Mouse (Mus musculus) T-cell, adult 2 months (primary cell): ENCODE data around the gene Tprn.

ENCODE experiments used
- DNase-seq: peaks from one replicate; pipeline ENCODE4 v3.0.0; 2022; ENCODE audit warnings: low spot score

Gene Tprn

GRCm38 (mm10) chr2:25262291-25262767 is at the start of gene Tprn:
TSS of gene Tprn (plus strand) at chr2:25262618.
- DNase-seq: peak; percentile 93

DNA sequence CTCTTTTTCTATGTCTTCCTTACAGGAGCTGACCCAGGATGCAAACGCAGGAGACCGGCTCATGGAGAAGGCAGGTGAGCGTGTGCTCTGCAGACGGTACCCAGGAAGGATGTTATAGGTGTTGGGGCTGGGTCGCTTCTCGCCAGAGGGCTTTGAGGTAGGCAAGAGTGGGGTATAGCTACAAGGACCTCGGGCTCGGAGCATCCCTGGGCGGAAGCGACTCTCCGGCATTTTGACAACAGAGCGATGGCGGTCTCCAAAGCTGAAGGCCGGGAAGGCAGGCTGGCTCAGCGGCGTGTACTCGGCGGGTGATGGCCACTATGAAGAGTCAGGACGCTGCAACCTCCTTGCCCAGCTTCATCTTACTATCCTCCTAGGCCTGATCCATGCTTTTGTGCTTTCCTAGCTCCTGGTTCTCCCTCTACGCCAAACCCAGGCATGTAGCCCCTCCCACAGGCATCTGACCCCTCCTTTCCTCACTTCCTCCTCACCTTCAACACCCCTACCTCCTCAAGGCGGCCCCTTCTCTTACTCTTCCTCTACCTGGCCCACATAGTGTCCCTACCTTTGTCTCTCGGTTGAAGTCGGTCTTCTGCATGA is 49.1 kb upstream of the Tprn start:
- no peak for DNase-seq

GRCm38 (mm10) chr2:25214444-25214843 is 48.0 kb upstream of the Tprn start, which contains the start of gene Stpg3:
TSS of gene Stpg3 (minus strand) at chr2:25214637.
- DNase-seq: no peak

DNA sequence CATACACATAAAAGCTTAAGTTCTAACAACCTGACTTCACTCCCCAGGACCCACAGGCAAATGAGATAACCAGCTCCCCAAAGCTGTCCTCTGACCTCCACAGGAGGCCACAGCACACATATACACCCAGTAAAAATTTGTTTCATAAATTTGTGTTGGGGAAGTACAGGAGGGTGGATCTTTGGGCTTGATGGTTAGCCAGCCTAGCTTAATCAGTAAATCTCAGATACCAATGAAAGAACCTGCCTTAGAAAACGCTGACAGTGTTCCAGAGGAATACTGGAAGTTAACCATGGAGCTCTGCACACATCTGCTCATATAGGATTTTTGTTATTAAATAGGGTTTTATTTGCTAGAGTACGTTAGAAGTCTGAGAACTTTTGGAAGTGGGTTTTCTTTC is 44.8 kb upstream of the Tprn start:
- DNase-seq: no peak

DNA sequence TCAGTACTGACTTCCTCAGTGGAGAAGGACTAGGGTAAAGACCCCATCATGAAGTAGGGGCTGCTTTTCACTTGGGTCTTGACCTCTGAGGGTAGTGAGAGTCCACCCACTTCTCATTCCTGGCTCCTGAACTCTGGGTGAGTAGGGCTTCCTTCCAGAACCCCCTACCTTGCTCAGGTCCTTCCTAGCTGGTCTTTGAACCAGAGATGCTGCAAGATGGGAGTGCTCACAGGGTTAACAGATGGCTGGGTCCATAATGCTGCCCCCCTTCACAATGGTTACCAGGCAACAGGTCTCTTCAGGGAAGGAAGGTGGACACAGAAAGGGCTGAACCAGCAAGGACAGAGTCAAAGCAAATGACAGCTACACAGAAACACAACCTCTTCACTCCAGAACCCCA is 44.0 kb upstream of the Tprn start, which contains the start of gene Fam166a:
TSS of gene Fam166a (plus strand) at position 301 of the 400 bp plus-strand sequence.
- DNase-seq: no peak

GRCm38 (mm10) chr2:25221331-25221772 is 41.1 kb upstream of the Tprn start:
- no peak for DNase-seq

- DNase-seq: no peak
Observed at GRCm38 (mm10) chr2:25223681-25224491, 38.5 kb upstream of the Tprn start.

- no peak for DNase-seq
Observed at GRCm38 (mm10) chr2:25224492-25224765, 38.0 kb upstream of the Tprn start, which contains the start of gene Tubb4b. TSS of gene Tubb4b (minus strand) at chr2:25224702.

- peak; percentile 99 for DNase-seq
Observed at GRCm38 (mm10) chr2:25224766-25225752, 37.4 kb upstream of the Tprn start.

DNA sequence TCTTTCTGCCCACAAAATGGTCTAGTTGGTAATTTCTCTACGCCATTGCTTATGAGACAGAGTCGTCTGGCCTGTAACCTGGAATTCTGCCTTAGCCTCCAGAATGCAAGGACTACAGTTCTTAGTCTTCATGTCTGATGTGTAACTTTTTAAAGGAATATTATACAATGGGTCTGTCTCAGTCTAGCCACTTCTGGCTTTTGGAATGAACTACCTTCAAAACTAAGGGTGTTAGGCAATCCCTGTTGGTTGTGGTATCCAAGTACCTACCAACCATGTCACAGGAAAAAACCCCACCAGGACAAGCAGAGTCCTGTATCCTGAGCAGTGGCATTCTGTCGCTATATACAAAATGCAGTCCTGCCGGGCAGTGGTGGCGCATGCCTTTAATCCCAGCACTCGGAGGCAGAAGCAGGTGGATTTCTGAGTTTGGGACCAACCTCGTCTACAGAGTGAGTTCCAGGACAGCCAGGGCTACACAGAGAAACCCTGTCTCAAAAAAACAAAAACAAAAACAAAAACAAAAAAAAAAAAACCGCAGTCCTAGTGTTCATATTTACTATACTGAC is 36.5 kb upstream of the Tprn start:
- no peak for DNase-seq

- no peak for DNase-seq
Observed at GRCm38 (mm10) chr2:25226864-25227263, 35.6 kb upstream of the Tprn start.

GRCm38 (mm10) chr2:25227406-25227805 is 35.0 kb upstream of the Tprn start:
- no peak for DNase-seq

DNA sequence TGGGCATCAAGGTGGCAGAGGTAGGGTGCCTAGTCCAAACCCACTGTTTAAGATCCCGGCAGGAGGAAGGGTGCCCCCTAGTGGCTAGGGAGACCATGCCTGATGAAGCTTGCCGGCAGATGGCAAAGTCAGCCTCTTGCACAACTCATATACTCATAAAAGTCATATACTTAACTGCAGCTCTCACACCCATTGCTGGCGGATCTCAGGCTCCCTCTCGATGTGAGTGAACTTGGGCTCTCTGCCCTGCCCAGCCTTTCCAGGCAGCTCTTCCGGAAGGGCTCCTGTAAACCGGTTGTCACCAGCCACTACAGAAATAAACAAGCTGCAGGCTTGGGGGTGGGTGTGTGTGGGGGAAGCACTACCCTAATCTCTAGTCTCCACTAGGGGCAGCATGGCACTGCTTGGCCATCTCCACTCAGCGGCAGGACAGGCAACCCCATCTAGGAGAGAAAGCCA is 34.0 kb upstream of the Tprn start:
- peak; percentile 89 for DNase-seq

- DNase-seq: no peak
Observed at GRCm38 (mm10) chr2:25228995-25229530, 33.4 kb upstream of the Tprn start.

- no peak for DNase-seq
Observed at GRCm38 (mm10) chr2:25229582-25229981, 32.8 kb upstream of the Tprn start.

DNA sequence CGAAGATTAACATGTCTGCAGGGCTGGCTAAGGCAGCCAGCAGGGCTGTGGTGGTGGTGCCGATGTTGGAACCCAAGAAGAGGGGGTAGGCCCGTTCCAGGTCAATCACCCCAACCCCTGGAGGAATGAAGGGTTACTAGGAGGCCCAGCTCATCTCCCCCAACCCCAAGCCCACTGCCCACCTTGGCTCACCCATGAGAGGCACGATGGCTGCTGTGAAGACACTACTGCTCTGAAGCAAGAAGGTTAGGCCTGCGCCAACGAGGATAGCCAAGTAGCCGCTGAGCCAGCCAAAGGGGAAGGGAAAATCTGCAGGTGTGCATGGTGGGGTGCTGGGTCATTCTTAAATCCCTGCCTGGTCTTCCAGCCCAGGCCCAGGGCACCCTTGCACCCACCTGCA is 31.8 kb upstream of the Tprn start:
- DNase-seq: no peak

DNA sequence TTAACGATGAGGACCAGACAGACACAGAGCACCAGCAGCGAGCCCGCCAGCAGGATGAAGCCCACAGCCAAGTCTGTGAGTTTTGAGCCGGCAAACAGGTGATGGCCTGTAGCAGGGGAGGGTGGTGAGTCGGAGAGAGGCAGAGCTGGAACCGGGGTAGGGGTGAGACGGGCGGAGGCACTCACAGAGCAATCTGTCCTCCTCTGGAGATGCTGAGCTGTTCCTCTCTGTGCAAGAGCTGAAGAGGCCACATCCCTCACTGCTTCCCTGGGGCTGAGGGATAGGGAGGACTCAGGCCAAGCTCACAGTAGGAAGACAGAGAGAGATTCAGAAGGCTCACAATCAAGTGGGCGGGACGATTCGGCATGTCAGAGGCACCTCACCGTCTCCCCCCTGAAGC is 31.4 kb upstream of the Tprn start:
- no peak for DNase-seq

GRCm38 (mm10) chr2:25233421-25233820 is 29.0 kb upstream of the Tprn start:
- no peak for DNase-seq

- DNase-seq: no peak
Observed at GRCm38 (mm10) chr2:25234050-25234449, 28.4 kb upstream of the Tprn start, which contains the start of gene Slc34a3. TSS of gene Slc34a3 (minus strand) at chr2:25234364.

- DNase-seq: no peak
Observed at GRCm38 (mm10) chr2:25234551-25235220, 27.7 kb upstream of the Tprn start.

GRCm38 (mm10) chr2:25236614-25237013 is 25.8 kb upstream of the Tprn start, which contains the start of gene Rnf224:
TSS of gene Rnf224 (minus strand) at chr2:25236787.
- no peak for DNase-seq
